8 mouse cellular contexts compared by ENCODE assay signal in genomic region chr9:28261078-28261753, GRCm38 (mm10).
DNase-seq lines count a peak whose midpoint lies in the region; ATAC-seq and TF ChIP-seq lines count a peak whose summit lies in the region.

No protein-coding gene starts in this region.

- DNase-seq in ES-CJ7 (ENCODE audit: low read depth, low spot score), result peak; percentile 91
- DNase-seq in brain, embryonic 18.5 days (ENCODE audit: low read depth, low spot score), result peak; percentile 70
- DNase-seq in fibroblast of lung, adult 2 months (ENCODE audit: low read depth), result peak; percentile 20
- peak; percentile 58 for DNase-seq in kidney, postnatal 14 days
- DNase-seq in liver, postnatal 0 days, result peak; percentile 66
- DNase-seq in thymus, postnatal 4 days, result peak; percentile 61

- no peak overlapping the region for H3K4me2 ChIP-seq in heart, embryonic 12.5 days
- no peak overlapping the region for H3K4me2 ChIP-seq in liver, postnatal 0 days (ENCODE audit: low read depth, low read length)

- peaks cover 3% of the 10 kb centered on the region; the same call in 1 of the 2 replicates for H3K27me3 ChIP-seq in heart, embryonic 12.5 days (replicated peaks)
- H3K27me3 ChIP-seq in liver, postnatal 0 days (ENCODE audit: insufficient read depth, low read length), result no peaks in the 10 kb centered on the region

- peak; percentile 39; the same call in 1 of the 2 replicates for ATAC-seq in heart, embryonic 12.5 days (ENCODE audit: insufficient number of reproducible peaks, low FRiP score)
- no peak for ATAC-seq in liver, postnatal 0 days
- ATAC-seq in neutrophil, adult 5-6 weeks (ENCODE audit: extremely low read depth, insufficient number of reproducible peaks, low FRiP score, poor library complexity, severe bottlenecking), result peak; percentile 16; the same call in 1 of the 2 replicates

- H3K27ac ChIP-seq in heart, embryonic 12.5 days (ENCODE audit: poor library complexity, severe bottlenecking), result no peak overlapping the region
- H3K27ac ChIP-seq in liver, postnatal 0 days (ENCODE audit: low read depth), result no peak overlapping the region

- H3K4me1 ChIP-seq in heart, embryonic 12.5 days (replicated peaks), result no peaks in the 10 kb centered on the region
- no peaks in the 10 kb centered on the region for H3K4me1 ChIP-seq in liver, postnatal 0 days (ENCODE audit: insufficient read depth)

- TF ChIP-seq CTCF in liver, postnatal 0 days (IDR thresholded peaks at IDR 0.05; ENCODE audit: low read depth), result peak; percentile 86

- no peak for TF ChIP-seq EP300 in liver, postnatal 0 days (IDR thresholded peaks at IDR 0.05; ENCODE audit: low read depth)

- 21% methylated on average over 7 of the region's 7 CpGs for WGBS in heart, embryonic 12.5 days
- 20% methylated on average over 7 of the region's 7 CpGs for WGBS in liver, postnatal 0 days (ENCODE audit: insufficient replicate concordance)

- H3K9me3 ChIP-seq in heart, embryonic 12.5 days (replicated peaks), result no peaks in the 10 kb centered on the region
- H3K9me3 ChIP-seq in liver, postnatal 0 days (ENCODE audit: low read length), result no peaks in the 10 kb centered on the region

- no peak overlapping the region for H3K9ac ChIP-seq in heart, embryonic 12.5 days
- H3K9ac ChIP-seq in liver, postnatal 0 days (replicated peaks), result no peak overlapping the region

- H3K4me3 ChIP-seq in heart, embryonic 12.5 days, result no peak overlapping the region
- no peak overlapping the region for H3K4me3 ChIP-seq in liver, postnatal 0 days (ENCODE audit: low read depth, low read length)

- H3K36me3 ChIP-seq in heart, embryonic 12.5 days, result no peaks in the 10 kb centered on the region
- no peaks in the 10 kb centered on the region for H3K36me3 ChIP-seq in liver, postnatal 0 days (replicated peaks; ENCODE audit: insufficient read depth, low read length)

Comparison
In these comparisons a context has a peak if more than half of its experiments do, and no peak if none do; other contexts are left out.
1. DNase-seq: peak in every context shown above with its lines; median percentile 91 in ES-CJ7; 70 in brain, embryonic 18.5 days; 66 in liver, postnatal 0 days; 61 in thymus, postnatal 4 days; 58 in kidney, postnatal 14 days; 20 in fibroblast of lung, adult 2 months.